Mouse (Mus musculus): ENCODE results near the gene Stam. TPM values are rescaled to one million over a fixed set of nuclear protein-coding genes. Genes with fewer than 3 reads are reported as not detected.
"Not testable (repeated sequence)": the region's sequence is repeated elsewhere in the genome, so short reads cannot be mapped to it uniquely, and the experiment has no call there.

Gene Stam
- total RNA-seq, 2 experiments from 2014 or later: 89.8 to 98.7 TPM

- H3K4me3 ChIP-seq: no peak overlapping the region
- no peak for TF ChIP-seq CTCF (IDR thresholded peaks at IDR 0.05)
- intact Hi-C loops (cut with DNase I): no loop called here
- no peak overlapping the region for H3K27ac ChIP-seq
- DNase-seq (ENCODE audit: extremely low spot score in 1 of 2, low spot score in 2 of 2): no peak
These were observed 91.2 kb downstream of the Stam start for GRCm38 (mm10) chr2:14165066-14165465.

GRCm38 (mm10) chr2:14165618-14166344, 91.9 kb downstream of the Stam start:
- intact Hi-C loops (cut with DNase I): no loop called here
- Histone ChIP-seq H3K27ac (no peak overlapping the region), H3K4me3 (no peak overlapping the region)
- TF ChIP-seq CTCF (IDR thresholded peaks at IDR 0.05): no peak
- DNase-seq (ENCODE audit: extremely low spot score in 1 of 2, low spot score in 2 of 2): no peak

- TF ChIP-seq CTCF (IDR thresholded peaks at IDR 0.05): no peak
- H3K27ac ChIP-seq: no peak overlapping the region
- intact Hi-C loops (cut with DNase I): no loop called here
- DNase-seq (ENCODE audit: extremely low spot score in 1 of 2, low spot score in 2 of 2): no peak
- H3K4me3 ChIP-seq: no peak overlapping the region
These were observed 93.8 kb downstream of the Stam start for GRCm38 (mm10) chr2:14167721-14168120.

DNA sequence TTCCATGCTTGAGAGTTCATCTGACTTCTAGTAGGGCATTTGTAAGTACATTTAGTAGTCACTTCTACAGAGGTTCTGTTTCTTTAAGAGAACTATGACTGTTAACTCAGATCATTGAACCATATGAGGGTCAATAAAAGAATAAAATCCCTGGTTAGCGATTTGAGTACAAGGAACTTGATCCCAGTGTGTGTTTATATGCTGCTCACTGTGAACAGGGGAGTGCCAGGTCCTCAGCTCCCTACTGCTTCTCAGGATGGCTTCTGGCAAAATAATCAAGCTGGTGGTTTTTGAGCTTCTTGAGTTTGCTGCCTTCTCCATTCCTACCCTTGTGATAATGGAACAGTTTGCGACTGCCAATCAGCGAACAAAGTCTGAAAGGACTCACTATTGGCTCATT, 100.4 kb downstream of the Stam start, which contains the start of gene Tmem236:
TSS of gene Tmem236 (plus strand) at position 190 of the 400 bp plus-strand sequence.
- Histone ChIP-seq H3K27ac (no peak within 1 kb of the TSS), H3K4me3 (no peak within 1 kb of the TSS)
- DNase-seq (ENCODE audit: extremely low spot score in 1 of 2, low spot score in 2 of 2): no peak
- TF ChIP-seq CTCF (IDR thresholded peaks at IDR 0.05): no peak
- intact Hi-C loops (cut with DNase I): no loop called here

- H3K27ac ChIP-seq: no peak overlapping the region
- DNase-seq (ENCODE audit: extremely low spot score in 1 of 2, low spot score in 2 of 2): no peak
- intact Hi-C loops (cut with DNase I): no loop called here
- no peak overlapping the region for H3K4me3 ChIP-seq
- TF ChIP-seq CTCF (IDR thresholded peaks at IDR 0.05): no peak
These were observed 102.7 kb downstream of the Stam start for GRCm38 (mm10) chr2:14176460-14177193.

- intact Hi-C loops (cut with DNase I): no loop called here
- TF ChIP-seq CTCF (IDR thresholded peaks at IDR 0.05): no peak
- DNase-seq (ENCODE audit: extremely low spot score in 1 of 2, low spot score in 2 of 2): no peak
- Histone ChIP-seq H3K4me3 (no peak overlapping the region), H3K27ac (no peak overlapping the region)
These were observed 110.5 kb downstream of the Stam start for GRCm38 (mm10) chr2:14184375-14184774.

DNA sequence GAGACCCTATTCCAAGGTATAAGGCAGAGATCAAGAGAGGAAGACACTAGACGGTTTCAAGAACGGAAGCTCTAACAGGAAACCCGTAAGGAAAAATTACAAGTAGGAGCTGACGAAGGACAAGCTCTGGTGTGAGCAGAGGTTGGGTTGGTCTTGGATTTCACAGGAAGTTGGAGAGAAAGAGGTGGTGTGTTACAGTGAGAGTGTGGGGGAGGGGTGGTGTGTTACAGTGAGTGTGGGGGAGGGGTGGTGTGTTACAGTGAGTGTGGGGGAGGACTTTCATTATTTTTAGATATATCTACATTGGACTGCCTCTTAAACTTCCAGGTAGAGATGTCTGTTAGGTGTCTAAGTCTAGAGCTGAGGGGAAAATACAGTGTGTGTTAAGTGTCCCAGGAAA, 116.8 kb downstream of the Stam start:
- H3K27ac ChIP-seq: no peak overlapping the region
- intact Hi-C loops (cut with DNase I): no loop called here
- no peak overlapping the region for H3K4me3 ChIP-seq
- no peak for TF ChIP-seq CTCF (IDR thresholded peaks at IDR 0.05)
- no peak for DNase-seq (ENCODE audit: extremely low spot score in 1 of 2, low spot score in 2 of 2)

GRCm38 (mm10) chr2:14191601-14192000, 117.7 kb downstream of the Stam start:
- H3K4me3 ChIP-seq: no peak overlapping the region
- H3K27ac ChIP-seq: no peak overlapping the region
- DNase-seq (ENCODE audit: extremely low spot score in 1 of 2, low spot score in 2 of 2): no peak
- intact Hi-C loops (cut with DNase I): no loop called here
- TF ChIP-seq CTCF (IDR thresholded peaks at IDR 0.05): no peak

DNA sequence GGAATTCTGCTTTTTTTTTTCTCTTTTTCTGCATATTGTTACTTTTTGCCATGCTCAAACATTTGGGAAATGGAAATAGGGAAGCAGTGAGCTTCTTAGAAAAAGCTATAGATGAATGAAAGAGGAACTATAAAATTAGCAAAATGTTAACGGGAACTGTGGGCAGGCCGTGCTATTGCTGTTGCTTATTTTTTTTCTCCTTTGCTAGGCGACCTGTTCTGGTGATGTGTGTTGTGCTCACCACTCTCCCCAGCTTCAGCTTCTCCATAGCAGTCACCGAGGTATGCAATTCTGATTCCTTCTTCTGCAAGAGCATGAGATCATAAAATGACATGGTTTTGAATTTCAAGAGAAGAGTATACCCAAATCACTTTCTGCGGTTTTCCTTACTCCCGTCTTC, 118.1 kb downstream of the Stam start:
- intact Hi-C loops (cut with DNase I): no loop called here
- no peak overlapping the region for H3K4me3 ChIP-seq

DNA sequence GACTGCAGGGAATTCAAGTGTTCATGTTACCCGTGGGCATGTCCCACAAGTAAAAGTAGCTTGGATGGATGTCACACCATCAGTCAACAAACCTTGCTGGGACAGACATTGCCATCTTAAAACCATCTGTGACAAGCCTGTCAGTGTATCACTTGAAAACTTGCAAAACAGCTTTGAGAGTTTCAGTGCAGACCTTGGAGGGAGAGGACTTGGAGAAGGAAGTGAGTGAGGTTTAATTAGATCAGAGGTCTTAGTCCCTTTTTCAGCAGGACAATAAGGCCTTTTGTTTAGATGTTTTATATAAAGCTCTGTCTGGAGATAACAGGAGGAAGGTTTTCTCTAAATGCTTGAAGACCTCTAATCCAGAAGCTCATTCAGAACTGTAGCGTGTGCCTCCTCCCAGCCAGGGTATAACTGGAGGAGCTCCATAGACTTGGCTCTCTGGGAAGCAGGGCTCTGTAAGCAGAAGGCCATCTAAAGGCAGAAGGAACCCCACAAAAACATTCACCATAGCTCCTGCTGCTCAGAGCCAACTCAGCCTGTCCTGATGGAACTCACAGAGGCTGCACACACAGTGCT, 124.5 kb downstream of the Stam start:
- H3K4me3 ChIP-seq; H3K27ac ChIP-seq; DNase-seq (ENCODE audit: extremely low spot score in 1 of 2, low spot score in 2 of 2); intact Hi-C loops (cut with DNase I): not testable (repeated sequence)

More for the DNA sequence above, 118.1 kb downstream of the Stam start:
- no peak for DNase-seq (ENCODE audit: extremely low spot score in 1 of 2, low spot score in 2 of 2)
- TF ChIP-seq CTCF (IDR thresholded peaks at IDR 0.05): no peak
- H3K27ac ChIP-seq: no peak overlapping the region

Other genes starting within 250 kb of the Stam start
- gene Hacd1, start 18.0 kb upstream of the Stam start, total RNA-seq (2021): 10 to 100 TPM; 14.6 to 17.0 TPM
- under 1 TPM; 0.12 to 0.18 TPM for gene Tmem236, start 100.4 kb downstream of the Stam start, total RNA-seq (2021)
- gene Mrc1, start 155.3 kb downstream of the Stam start, total RNA-seq (2021): 1 to 10 TPM; 5.3 to 6.1 TPM